Mouse (Mus musculus): ENCODE data around the gene Lhx2. TPM values are rescaled to one million over a fixed set of nuclear protein-coding genes. Genes with fewer than 3 reads are reported as not detected.

The Lhx2 gene
- polyA plus RNA-seq, 1 experiment from 2014 or later, result 1.8 TPM

GRCm38 (mm10) chr2:38387568-38388262 is 48.6 kb downstream of the Lhx2 start:
- no peak for ATAC-seq (ENCODE audit: low read depth)
- 60% methylated on average over 10 of the region's 10 CpGs for WGBS (ENCODE audit: insufficient replicate concordance)
- Histone ChIP-seq H3K36me3 (ENCODE audit: control insufficient read depth, insufficient read depth) (no peaks in the 10 kb centered on the region), H3K4me2 (ENCODE audit: low read depth, low read length) (no peak overlapping the region), H3K9me3 (replicated peaks; ENCODE audit: control insufficient read depth, low read length) (no peaks in the 10 kb centered on the region), H3K4me3 (ENCODE audit: low read depth, low read length) (no peak overlapping the region), H3K9ac (ENCODE audit: low read depth, low read length) (no peak overlapping the region), H3K27ac (ENCODE audit: low read length) (no peak overlapping the region), H3K27me3 (ENCODE audit: control insufficient read depth, insufficient read depth, low read depth, low read length) (no peaks in the 10 kb centered on the region; the same call in 1 of the 2 replicates), H3K4me1 (ENCODE audit: control insufficient read depth, low read depth, low read length) (no peaks in the 10 kb centered on the region)

- no peak for ATAC-seq (ENCODE audit: low read depth)
- Histone ChIP-seq H3K36me3 (ENCODE audit: control insufficient read depth, insufficient read depth) (no peaks in the 10 kb centered on the region), H3K4me1 (ENCODE audit: control insufficient read depth, low read depth, low read length) (no peaks in the 10 kb centered on the region), H3K9me3 (replicated peaks; ENCODE audit: control insufficient read depth, low read length) (no peaks in the 10 kb centered on the region), H3K9ac (ENCODE audit: low read depth, low read length) (no peak overlapping the region), H3K4me3 (ENCODE audit: low read depth, low read length) (no peak overlapping the region), H3K27me3 (ENCODE audit: control insufficient read depth, insufficient read depth, low read depth, low read length) (no peaks in the 10 kb centered on the region), H3K4me2 (ENCODE audit: low read depth, low read length) (no peak overlapping the region), H3K27ac (ENCODE audit: low read length) (no peak overlapping the region)
- WGBS (ENCODE audit: insufficient replicate concordance), result 52% methylated on average over 17 of the region's 17 CpGs
These were observed 56.1 kb downstream of the Lhx2 start for GRCm38 (mm10) chr2:38394977-38395868.

GRCm38 (mm10) chr2:38395869-38396236 is 56.8 kb downstream of the Lhx2 start:
- H3K27ac ChIP-seq (ENCODE audit: low read length), result no peak overlapping the region
- no peak overlapping the region for H3K4me3 ChIP-seq (ENCODE audit: low read depth, low read length)
- no peaks in the 10 kb centered on the region for H3K36me3 ChIP-seq (ENCODE audit: control insufficient read depth, insufficient read depth)
- no peaks in the 10 kb centered on the region for H3K9me3 ChIP-seq (replicated peaks; ENCODE audit: control insufficient read depth, low read length)
- no peak overlapping the region for H3K4me2 ChIP-seq (ENCODE audit: low read depth, low read length)
- H3K27me3 ChIP-seq (ENCODE audit: control insufficient read depth, insufficient read depth, low read depth, low read length), result no peaks in the 10 kb centered on the region
- H3K4me1 ChIP-seq (ENCODE audit: control insufficient read depth, low read depth, low read length), result no peaks in the 10 kb centered on the region
- ATAC-seq (ENCODE audit: low read depth), result no peak
- H3K9ac ChIP-seq (ENCODE audit: low read depth, low read length), result no peak overlapping the region

- Histone ChIP-seq H3K9ac (ENCODE audit: low read depth, low read length) (no peak overlapping the region), H3K9me3 (replicated peaks; ENCODE audit: control insufficient read depth, low read length) (no peaks in the 10 kb centered on the region), H3K4me2 (ENCODE audit: low read depth, low read length) (no peak overlapping the region), H3K36me3 (ENCODE audit: control insufficient read depth, insufficient read depth) (no peaks in the 10 kb centered on the region), H3K4me3 (ENCODE audit: low read depth, low read length) (no peak overlapping the region), H3K27ac (ENCODE audit: low read length) (no peak overlapping the region), H3K27me3 (ENCODE audit: control insufficient read depth, insufficient read depth, low read depth, low read length) (no peaks in the 10 kb centered on the region), H3K4me1 (ENCODE audit: control insufficient read depth, low read depth, low read length) (no peaks in the 10 kb centered on the region)
- no peak for ATAC-seq (ENCODE audit: low read depth)
- 48% methylated on average over 7 of the region's 7 CpGs for WGBS (ENCODE audit: insufficient replicate concordance)
These were observed 58.2 kb downstream of the Lhx2 start for GRCm38 (mm10) chr2:38397306-38397705.

- H3K4me1 ChIP-seq (ENCODE audit: control insufficient read depth, low read depth, low read length), result no peaks in the 10 kb centered on the region
- no peak for ATAC-seq (ENCODE audit: low read depth)
- no peaks in the 10 kb centered on the region for H3K36me3 ChIP-seq (ENCODE audit: control insufficient read depth, insufficient read depth)
- H3K4me2 ChIP-seq (ENCODE audit: low read depth, low read length), result no peak overlapping the region
- no peaks in the 10 kb centered on the region for H3K27me3 ChIP-seq (ENCODE audit: control insufficient read depth, insufficient read depth, low read depth, low read length)
- no peaks in the 10 kb centered on the region for H3K9me3 ChIP-seq (replicated peaks; ENCODE audit: control insufficient read depth, low read length)
- no peak overlapping the region for H3K9ac ChIP-seq (ENCODE audit: low read depth, low read length)
- 46% methylated on average over 6 of the region's 6 CpGs for WGBS (ENCODE audit: insufficient replicate concordance)
- no peak overlapping the region for H3K27ac ChIP-seq (ENCODE audit: low read length)
- H3K4me3 ChIP-seq (ENCODE audit: low read depth, low read length), result no peak overlapping the region
These were observed 58.8 kb downstream of the Lhx2 start for GRCm38 (mm10) chr2:38397882-38398281.

GRCm38 (mm10) chr2:38402611-38403010 is 63.5 kb downstream of the Lhx2 start:
- H3K4me3 ChIP-seq (ENCODE audit: low read depth, low read length), result no peak overlapping the region
- H3K4me1 ChIP-seq (ENCODE audit: control insufficient read depth, low read depth, low read length), result no peaks in the 10 kb centered on the region
- no peak overlapping the region for H3K9ac ChIP-seq (ENCODE audit: low read depth, low read length)
- H3K27ac ChIP-seq (ENCODE audit: low read length), result no peak overlapping the region
- H3K9me3 ChIP-seq (replicated peaks; ENCODE audit: control insufficient read depth, low read length), result no peaks in the 10 kb centered on the region
- no peaks in the 10 kb centered on the region for H3K27me3 ChIP-seq (ENCODE audit: control insufficient read depth, insufficient read depth, low read depth, low read length)
- no peak for ATAC-seq (ENCODE audit: low read depth)
- no peak overlapping the region for H3K4me2 ChIP-seq (ENCODE audit: low read depth, low read length)
- 78% methylated on average over 1 of the region's 1 CpGs for WGBS (ENCODE audit: insufficient replicate concordance)
- H3K36me3 ChIP-seq (ENCODE audit: control insufficient read depth, insufficient read depth), result no peaks in the 10 kb centered on the region

- no peaks in the 10 kb centered on the region for H3K27me3 ChIP-seq (ENCODE audit: control insufficient read depth, insufficient read depth, low read depth, low read length)
- no peaks in the 10 kb centered on the region for H3K4me1 ChIP-seq (ENCODE audit: control insufficient read depth, low read depth, low read length)
- H3K4me3 ChIP-seq (ENCODE audit: low read depth, low read length), result no peak overlapping the region
- no peak for ATAC-seq (ENCODE audit: low read depth)
- no peaks in the 10 kb centered on the region for H3K9me3 ChIP-seq (replicated peaks; ENCODE audit: control insufficient read depth, low read length)
- WGBS (ENCODE audit: insufficient replicate concordance), result 64% methylated on average over 12 of the region's 12 CpGs
- no peak overlapping the region for H3K27ac ChIP-seq (ENCODE audit: low read length)
- H3K9ac ChIP-seq (ENCODE audit: low read depth, low read length), result no peak overlapping the region
- H3K4me2 ChIP-seq (ENCODE audit: low read depth, low read length), result no peak overlapping the region
- H3K36me3 ChIP-seq (ENCODE audit: control insufficient read depth, insufficient read depth), result no peaks in the 10 kb centered on the region
These were observed 64.2 kb downstream of the Lhx2 start for GRCm38 (mm10) chr2:38403231-38403630.

- no peak overlapping the region for H3K27ac ChIP-seq (ENCODE audit: low read length)
- WGBS (ENCODE audit: insufficient replicate concordance), result 58% methylated on average over 10 of the region's 10 CpGs
- H3K4me2 ChIP-seq (ENCODE audit: low read depth, low read length), result no peak overlapping the region
- no peak for ATAC-seq (ENCODE audit: low read depth)
- H3K27me3 ChIP-seq (ENCODE audit: control insufficient read depth, insufficient read depth, low read depth, low read length), result no peaks in the 10 kb centered on the region
- no peaks in the 10 kb centered on the region for H3K4me1 ChIP-seq (ENCODE audit: control insufficient read depth, low read depth, low read length)
- no peaks in the 10 kb centered on the region for H3K9me3 ChIP-seq (replicated peaks; ENCODE audit: control insufficient read depth, low read length)
- H3K4me3 ChIP-seq (ENCODE audit: low read depth, low read length), result no peak overlapping the region
- H3K36me3 ChIP-seq (ENCODE audit: control insufficient read depth, insufficient read depth), result no peaks in the 10 kb centered on the region
- no peak overlapping the region for H3K9ac ChIP-seq (ENCODE audit: low read depth, low read length)
These were observed 65.0 kb downstream of the Lhx2 start for GRCm38 (mm10) chr2:38404007-38404596.

GRCm38 (mm10) chr2:38405356-38405755 is 66.3 kb downstream of the Lhx2 start:
- H3K4me3 ChIP-seq (ENCODE audit: low read depth, low read length), result no peak overlapping the region
- 51% methylated on average over 4 of the region's 4 CpGs for WGBS (ENCODE audit: insufficient replicate concordance)
- no peak overlapping the region for H3K4me2 ChIP-seq (ENCODE audit: low read depth, low read length)
- no peaks in the 10 kb centered on the region for H3K9me3 ChIP-seq (replicated peaks; ENCODE audit: control insufficient read depth, low read length)
- ATAC-seq (ENCODE audit: low read depth), result no peak
- no peaks in the 10 kb centered on the region for H3K36me3 ChIP-seq (ENCODE audit: control insufficient read depth, insufficient read depth)
- no peaks in the 10 kb centered on the region for H3K27me3 ChIP-seq (ENCODE audit: control insufficient read depth, insufficient read depth, low read depth, low read length)
- no peak overlapping the region for H3K9ac ChIP-seq (ENCODE audit: low read depth, low read length)
- no peaks in the 10 kb centered on the region for H3K4me1 ChIP-seq (ENCODE audit: control insufficient read depth, low read depth, low read length)
- H3K27ac ChIP-seq (ENCODE audit: low read length), result no peak overlapping the region
